Mouse (Mus musculus) R1 (cell line): Measurements from ENCODE around the gene Telo2.
"Not testable (repeated sequence)": the region's sequence is repeated elsewhere in the genome, so short reads cannot be mapped to it uniquely, and the experiment has no call there.

ENCODE experiments used
- DNase-seq: peaks from one replicate; pipeline ENCODE4 v3.0.0-alpha.2; 2018; ENCODE audit warnings: low read depth, low spot score

Telo2 gene

GRCm38 (mm10) chr17:25115664-25116432, at the start of gene Telo2:
Gene Telo2, minus strand, starts transcription at chr17:25115967.
- DNase-seq: peak; percentile 92

- no peak for DNase-seq
These were observed 49.0 kb upstream of the Telo2 start for GRCm38 (mm10) chr17:25164770-25165169.

GRCm38 (mm10) chr17:25163387-25163786, 47.6 kb upstream of the Telo2 start:
- DNase-seq: no peak

GRCm38 (mm10) chr17:25162161-25162560, 46.4 kb upstream of the Telo2 start, which contains the start of gene Ccdc154:
Gene Ccdc154, plus strand, starts transcription at chr17:25162461.
- DNase-seq: no peak

- peak; percentile 80 for DNase-seq
These were observed 24.2 kb upstream of the Telo2 start for GRCm38 (mm10) chr17:25139960-25140359.

GRCm38 (mm10) chr17:25138803-25139202, 23.0 kb upstream of the Telo2 start:
- no peak for DNase-seq

- DNase-seq: no peak
These were observed 19.9 kb upstream of the Telo2 start for GRCm38 (mm10) chr17:25135622-25136021.

- DNase-seq: peak; percentile 92
These were observed 17.5 kb upstream of the Telo2 start, which contains the start of gene Clcn7 for GRCm38 (mm10) chr17:25133275-25133698. Gene Clcn7, plus strand, starts transcription at chr17:25133391.

- no peak for DNase-seq
These were observed 14.3 kb upstream of the Telo2 start for GRCm38 (mm10) chr17:25130060-25130459.

GRCm38 (mm10) chr17:25127681-25128080, 11.9 kb upstream of the Telo2 start:
- no peak for DNase-seq

- DNase-seq: peak; percentile 54
These were observed 11.3 kb upstream of the Telo2 start for GRCm38 (mm10) chr17:25127079-25127478.

GRCm38 (mm10) chr17:25125442-25126060, 9.8 kb upstream of the Telo2 start:
- not testable (repeated sequence) for DNase-seq

- peak; percentile 51 for DNase-seq
These were observed 8.2 kb upstream of the Telo2 start for GRCm38 (mm10) chr17:25123979-25124378.

GRCm38 (mm10) chr17:25120406-25120805, 4.6 kb upstream of the Telo2 start, which contains the start of gene Ptx4:
Gene Ptx4, plus strand, starts transcription at chr17:25120760.
- no peak for DNase-seq

GRCm38 (mm10) chr17:25117263-25117662, 1.5 kb upstream of the Telo2 start:
- DNase-seq: peak; percentile 76

- DNase-seq: no peak
These were observed 690 bp downstream of the Telo2 start for GRCm38 (mm10) chr17:25114908-25115645.

GRCm38 (mm10) chr17:25112423-25112810, 3.4 kb downstream of the Telo2 start:
- DNase-seq: no peak

GRCm38 (mm10) chr17:25111739-25112422, 3.9 kb downstream of the Telo2 start:
- no peak for DNase-seq

GRCm38 (mm10) chr17:25111220-25111619, 4.5 kb downstream of the Telo2 start:
- no peak for DNase-seq

GRCm38 (mm10) chr17:25110590-25110989, 5.2 kb downstream of the Telo2 start:
- no peak for DNase-seq

GRCm38 (mm10) chr17:25109578-25109977, 6.2 kb downstream of the Telo2 start:
- peak; percentile 68 for DNase-seq

GRCm38 (mm10) chr17:25107786-25108185, 8.0 kb downstream of the Telo2 start:
- no peak for DNase-seq
